Mouse (Mus musculus) T-helper 17 cell (primary cell): ENCODE data around the gene Slc43a2.

ENCODE experiments used
- in situ Hi-C, 2 experiments: fragments of 300-600 bp; cut with MboI, MseI; formaldehyde crosslinking; loops; 1 replicate in 1 of 2; 2 replicates in 1 of 2; pipeline ENCODE4 v1.15.1; 2025; ENCODE audit warnings: high pct_unique_total_duplicates in 2 of 2

The Slc43a2 gene

GRCm38 (mm10) chr11:75531469-75532242, at the start of gene Slc43a2:
Slc43a2 (plus strand) TSS chr11:75531694.
- in situ Hi-C loops: loop anchor here in 1 of 2 experiments (5.0 kb wide), 1 partner anchor 41 kb away; no protein-coding TSS in a partner anchor

GRCm38 (mm10) chr11:75486192-75486591, 45.3 kb upstream of the Slc43a2 start:
- in situ Hi-C loops: no loop called here

DNA sequence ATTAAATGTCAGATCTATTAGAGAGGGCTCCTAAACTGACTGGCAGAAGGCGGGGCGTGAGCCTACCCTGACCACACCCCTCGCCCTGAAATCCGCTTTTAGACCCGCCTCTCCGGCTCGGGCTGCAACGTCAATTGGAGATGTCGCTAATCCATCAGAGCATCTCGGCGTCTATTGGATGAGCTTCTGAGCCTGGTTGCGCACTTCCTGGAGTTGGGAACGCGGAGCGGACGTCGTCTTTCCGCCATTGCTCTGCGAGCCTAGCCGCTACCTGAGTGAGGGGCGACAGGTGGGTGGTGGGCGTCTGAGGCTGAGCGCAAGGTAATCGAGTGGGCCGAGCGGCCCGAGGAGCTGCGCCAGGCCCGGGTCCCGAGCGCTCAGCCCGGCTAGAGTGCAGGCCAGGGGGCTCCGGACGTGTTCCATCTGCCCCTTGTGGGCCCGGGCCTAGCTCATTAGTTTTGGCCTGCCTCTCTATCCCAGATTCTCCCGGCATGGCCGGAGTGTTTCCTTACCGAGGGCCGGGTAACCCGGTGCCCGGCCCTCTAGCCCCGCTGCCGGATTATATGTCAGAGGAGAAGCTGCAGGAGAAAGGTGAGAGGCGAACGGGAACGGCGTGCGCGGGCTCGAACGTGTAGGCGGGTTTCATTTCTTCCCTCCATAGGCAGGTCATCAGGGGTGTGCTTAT, 44.8 kb upstream of the Slc43a2 start, which contains the start of gene Prpf8:
Prpf8 (plus strand) TSS at position 216 of the 685 bp plus-strand sequence.
- in situ Hi-C loops: no loop called here

DNA sequence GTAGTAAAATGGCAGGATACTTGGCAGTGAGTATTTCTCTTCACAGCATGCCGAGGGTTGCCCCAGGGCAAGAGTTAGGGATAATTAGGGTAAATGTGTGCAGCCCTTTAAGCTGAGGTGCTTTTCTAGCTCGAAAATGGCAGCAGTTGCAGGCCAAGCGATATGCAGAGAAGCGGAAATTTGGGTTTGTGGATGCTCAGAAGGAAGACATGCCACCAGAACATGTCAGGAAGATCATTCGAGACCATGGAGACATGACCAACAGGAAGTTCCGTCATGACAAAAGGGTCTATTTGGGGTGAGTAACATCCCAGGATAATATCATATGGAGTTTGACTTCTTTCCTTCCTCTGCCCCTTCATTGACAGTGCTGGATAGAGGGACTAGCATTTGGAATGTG, 44.0 kb upstream of the Slc43a2 start:
- in situ Hi-C loops: no loop called here

DNA sequence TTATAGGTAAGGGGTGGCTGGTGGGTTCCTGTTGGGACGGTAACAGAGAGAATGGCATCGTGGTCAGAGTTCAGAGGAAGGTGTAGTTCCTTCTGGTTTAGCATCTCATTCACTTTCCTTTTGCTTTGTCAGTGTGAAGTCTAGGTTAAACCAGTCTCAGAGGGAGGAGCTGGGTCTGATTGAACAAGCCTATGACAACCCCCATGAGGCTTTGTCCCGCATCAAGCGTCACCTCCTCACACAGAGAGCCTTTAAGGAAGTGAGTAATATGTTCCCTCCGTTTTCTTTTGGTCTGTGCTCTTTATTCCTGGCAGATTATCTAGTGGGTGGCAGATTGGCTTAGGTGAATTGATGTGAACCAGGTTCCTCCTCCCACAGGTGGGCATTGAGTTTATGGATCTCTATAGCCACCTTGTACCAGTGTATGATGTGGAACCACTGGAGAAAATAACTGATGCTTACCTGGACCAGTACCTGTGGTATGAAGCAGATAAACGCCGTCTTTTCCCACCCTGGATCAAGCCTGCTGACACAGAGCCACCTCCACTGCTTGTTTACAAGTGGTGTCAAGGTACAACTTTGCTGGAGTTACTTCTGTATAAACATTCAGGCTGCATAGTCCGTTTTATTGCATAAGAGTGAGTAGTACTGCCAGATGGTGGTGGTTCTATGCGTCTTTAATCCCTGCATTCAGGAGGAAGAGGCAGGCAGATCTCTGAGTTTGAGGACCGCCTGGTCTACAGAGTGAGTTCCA, 37.0 kb upstream of the Slc43a2 start:
- in situ Hi-C loops: no loop called here

GRCm38 (mm10) chr11:75498126-75498525, 33.4 kb upstream of the Slc43a2 start:
- in situ Hi-C loops: no loop called here

DNA sequence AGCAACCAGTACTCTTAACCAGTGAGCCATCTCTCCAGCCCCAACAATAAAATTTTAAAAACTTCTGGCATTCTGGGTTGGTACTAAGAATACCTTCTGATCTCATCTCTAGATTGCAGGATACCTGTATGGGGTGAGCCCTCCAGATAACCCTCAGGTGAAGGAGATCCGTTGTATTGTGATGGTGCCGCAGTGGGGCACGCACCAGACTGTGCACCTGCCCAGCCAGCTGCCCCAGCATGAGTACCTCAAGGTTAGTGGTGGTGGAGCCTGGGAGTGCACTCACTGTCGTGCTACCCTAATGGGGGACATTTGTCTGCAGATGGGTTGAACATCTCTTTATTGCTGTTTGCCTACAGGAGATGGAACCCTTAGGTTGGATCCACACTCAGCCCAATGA, 23.3 kb upstream of the Slc43a2 start:
- in situ Hi-C loops: no loop called here

DNA sequence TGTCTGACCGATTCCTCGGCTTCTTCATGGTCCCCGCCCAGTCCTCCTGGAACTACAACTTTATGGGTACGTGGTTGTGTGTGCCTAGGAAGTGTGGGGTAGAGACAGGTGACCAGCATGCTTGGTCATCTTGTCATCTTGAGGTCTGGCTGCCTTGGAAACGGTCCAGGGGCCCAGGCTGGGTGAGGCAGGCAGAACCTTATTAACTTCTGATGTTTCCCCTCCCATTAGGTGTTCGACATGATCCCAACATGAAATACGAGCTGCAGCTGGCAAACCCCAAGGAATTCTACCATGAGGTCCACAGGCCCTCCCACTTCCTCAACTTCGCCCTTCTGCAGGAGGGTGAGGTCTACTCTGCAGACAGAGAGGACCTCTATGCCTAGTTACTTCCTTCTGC, 22.6 kb upstream of the Slc43a2 start:
- in situ Hi-C loops: no loop called here

GRCm38 (mm10) chr11:75509741-75510626, 21.5 kb upstream of the Slc43a2 start, which contains the start of gene Rilp:
Rilp (plus strand) TSS chr11:75510094.
- in situ Hi-C loops: no loop called here

GRCm38 (mm10) chr11:75510627-75510993, 20.9 kb upstream of the Slc43a2 start:
- in situ Hi-C loops: no loop called here

- in situ Hi-C loops: no loop called here
Observed at GRCm38 (mm10) chr11:75511213-75511612, 20.3 kb upstream of the Slc43a2 start.

GRCm38 (mm10) chr11:75512301-75513018, 19.0 kb upstream of the Slc43a2 start:
- in situ Hi-C loops: no loop called here

- in situ Hi-C loops: no loop called here
Observed at GRCm38 (mm10) chr11:75513336-75513735, 18.2 kb upstream of the Slc43a2 start, which contains the start of gene Scarf1. Scarf1 (plus strand) TSS chr11:75513540.

DNA sequence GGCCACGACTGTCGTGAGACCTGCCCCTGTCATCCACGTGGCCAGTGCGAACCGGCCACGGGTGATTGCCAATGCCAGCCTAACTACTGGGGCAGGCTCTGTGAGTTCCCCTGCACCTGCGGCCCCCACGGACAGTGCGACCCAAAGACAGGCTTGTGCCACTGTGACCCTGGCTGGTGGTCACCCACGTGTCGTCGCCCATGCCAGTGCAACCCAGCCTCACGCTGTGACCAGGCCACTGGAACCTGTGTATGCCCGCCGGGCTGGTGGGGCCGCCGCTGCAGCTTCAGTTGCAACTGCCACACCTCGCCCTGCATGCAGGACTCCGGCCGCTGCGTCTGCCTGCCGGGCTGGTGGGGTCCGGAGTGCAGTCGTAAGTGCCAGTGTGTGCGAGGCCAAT, 16.3 kb upstream of the Slc43a2 start:
- in situ Hi-C loops: no loop called here

DNA sequence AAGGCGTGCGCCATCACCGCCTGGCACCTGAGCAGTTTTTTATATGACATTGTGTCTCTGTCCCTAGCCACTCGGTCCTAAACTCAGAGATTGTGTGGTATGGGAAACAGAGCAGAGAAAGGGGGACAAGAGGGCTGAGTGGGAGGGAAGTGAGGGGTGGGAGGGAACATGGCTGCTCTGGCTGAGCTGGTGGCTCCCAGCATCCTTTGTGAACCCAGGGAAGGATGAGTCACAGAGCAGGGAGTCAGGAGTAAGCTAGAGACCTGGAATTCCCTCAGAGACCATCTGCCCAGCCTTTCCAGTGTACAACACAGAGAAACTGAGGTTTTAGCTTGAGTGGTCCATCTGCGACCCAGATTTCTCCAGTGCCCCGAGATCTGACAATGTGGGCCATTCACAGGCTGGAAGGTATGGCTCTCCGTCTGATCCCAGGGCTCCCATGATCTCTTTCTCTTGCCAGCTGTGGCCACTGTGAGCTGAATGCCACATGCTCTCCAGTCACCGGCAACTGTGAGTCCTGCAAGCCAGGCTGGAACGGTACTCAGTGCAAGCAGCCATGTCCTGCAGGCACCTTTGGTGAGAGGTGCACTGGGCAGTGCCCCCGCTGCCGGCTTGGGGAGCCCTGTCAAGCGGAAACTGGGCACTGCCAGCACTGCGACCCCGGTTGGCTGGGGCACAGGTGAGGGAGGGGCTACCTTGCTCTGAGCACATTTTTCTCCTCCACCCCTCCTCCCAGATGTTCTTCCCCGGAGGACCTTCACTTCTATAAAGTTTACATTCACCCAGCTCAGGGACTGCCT, 11.5 kb upstream of the Slc43a2 start:
- in situ Hi-C loops: no loop called here

GRCm38 (mm10) chr11:75521609-75522008, 9.9 kb upstream of the Slc43a2 start:
- in situ Hi-C loops: no loop called here

- in situ Hi-C loops: no loop called here
Observed at GRCm38 (mm10) chr11:75522793-75523192, 8.7 kb upstream of the Slc43a2 start.

GRCm38 (mm10) chr11:75525531-75526125, 5.9 kb upstream of the Slc43a2 start:
- in situ Hi-C loops: loop anchor here in 1 of 2 experiments (5.0 kb wide), 1 partner anchor 47 kb away; no protein-coding TSS in a partner anchor

- in situ Hi-C loops: loop anchor here in 1 of 2 experiments (5.0 kb wide), 1 partner anchor 45 kb away; no protein-coding TSS in a partner anchor
Observed at GRCm38 (mm10) chr11:75526943-75527342, 4.6 kb upstream of the Slc43a2 start.
